Mouse (Mus musculus): ENCODE data around the gene Slc6a17.

Slc6a17 gene

DNA sequence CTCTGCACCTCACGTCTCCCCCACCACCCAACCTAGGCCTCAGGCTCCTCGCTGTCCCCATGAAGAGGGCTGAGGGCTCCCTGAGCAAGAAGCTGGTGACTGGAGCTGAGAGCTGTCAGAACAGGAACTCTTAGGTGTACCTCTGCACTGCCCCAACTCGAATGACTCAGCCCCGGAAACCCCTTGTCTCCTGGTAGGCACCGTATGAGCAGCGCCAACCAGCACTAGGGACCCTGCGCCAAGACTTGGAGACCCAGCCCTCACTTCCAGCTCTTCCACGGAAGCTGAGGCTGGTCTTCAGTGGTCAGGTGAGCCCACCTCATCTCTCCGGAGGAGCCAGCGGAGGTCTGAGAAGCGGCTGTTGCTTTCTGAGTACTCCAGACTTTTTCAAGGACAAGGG is 49.7 kb downstream of the Slc6a17 start:
- 0 out of 2 replicates have a peak, but pooled peaks have one; percentile 2 for ATAC-seq (ENCODE audit: low TSS enrichment)

DNA sequence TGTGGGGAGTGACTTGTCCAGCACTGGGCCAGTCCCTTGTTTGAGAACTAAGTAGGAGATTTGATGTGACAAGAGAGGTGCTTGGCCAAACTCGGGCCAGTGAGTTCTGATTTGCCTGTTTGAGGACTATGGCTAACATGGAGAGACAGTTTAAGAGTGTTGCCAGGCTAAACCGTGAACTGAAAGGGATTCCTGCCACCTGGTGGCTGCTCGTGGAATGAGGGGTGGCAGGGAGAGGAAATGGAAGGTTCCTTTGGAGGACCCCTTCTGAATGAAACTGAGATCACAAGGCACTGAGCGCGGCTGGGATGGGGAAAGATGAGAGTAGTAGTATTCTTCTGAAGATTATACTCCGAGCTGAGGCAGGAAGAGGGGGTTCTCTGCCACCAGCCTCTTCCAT is 51.2 kb downstream of the Slc6a17 start:
- ATAC-seq (ENCODE audit: low TSS enrichment) = peak; percentile 56

DNA sequence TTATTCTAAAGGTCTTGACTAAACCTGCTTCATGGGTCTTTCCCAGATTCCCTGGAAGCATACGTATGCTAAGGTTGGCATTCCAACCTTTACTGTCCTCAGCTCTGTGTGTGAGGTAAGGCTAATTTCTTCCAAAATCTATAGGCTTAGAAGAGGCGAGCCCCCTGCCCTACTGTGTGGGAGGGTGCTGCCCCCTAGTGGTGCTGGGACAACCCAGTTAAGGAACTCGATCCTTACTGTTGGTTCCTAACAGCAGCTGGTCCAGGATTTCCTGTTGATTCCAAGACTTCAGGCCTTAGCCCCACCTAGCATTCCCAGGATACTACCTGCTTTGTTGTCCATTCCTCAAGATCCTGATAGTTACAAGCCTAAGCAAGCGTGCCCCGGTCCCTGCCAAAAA is 55.7 kb downstream of the Slc6a17 start:
- ATAC-seq (ENCODE audit: low TSS enrichment) = peak; percentile 25; the same call in 1 of the 2 replicates

DNA sequence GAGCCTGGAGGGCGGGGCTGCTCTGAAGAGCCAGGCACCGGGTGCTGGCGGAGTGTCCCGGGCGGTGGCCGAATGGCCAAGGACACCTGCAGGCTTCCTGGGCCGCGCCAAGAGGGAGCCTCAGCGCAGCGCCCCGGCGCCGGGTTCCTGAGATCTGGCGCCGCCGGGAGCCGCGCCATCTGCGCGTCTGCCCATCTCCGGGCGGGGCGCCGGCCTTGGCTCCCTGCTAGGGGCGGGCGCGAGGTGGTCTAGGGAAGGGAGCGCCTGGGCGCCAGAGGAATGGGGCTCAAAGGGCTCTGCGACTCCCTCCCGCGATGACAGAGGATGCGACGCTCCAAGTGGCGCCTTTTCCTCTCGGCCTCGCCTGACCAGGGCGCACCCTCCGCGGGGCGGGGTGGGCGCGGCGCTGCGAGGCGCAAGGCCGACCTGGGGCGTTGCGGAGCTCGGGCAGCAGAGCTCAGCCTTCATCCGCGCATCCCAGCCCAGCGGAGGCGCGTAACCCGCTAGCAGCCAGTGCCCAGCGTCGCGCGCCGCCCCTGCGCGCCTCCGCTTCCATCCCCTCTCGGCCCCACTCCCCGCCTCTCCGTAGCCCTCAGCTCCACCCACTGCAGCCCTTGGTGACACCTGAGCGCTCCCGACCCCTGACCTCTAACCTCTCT is 57.9 kb downstream of the Slc6a17 start:
- peak; percentile 13; the same call in 1 of the 2 replicates for ATAC-seq (ENCODE audit: low TSS enrichment)

DNA sequence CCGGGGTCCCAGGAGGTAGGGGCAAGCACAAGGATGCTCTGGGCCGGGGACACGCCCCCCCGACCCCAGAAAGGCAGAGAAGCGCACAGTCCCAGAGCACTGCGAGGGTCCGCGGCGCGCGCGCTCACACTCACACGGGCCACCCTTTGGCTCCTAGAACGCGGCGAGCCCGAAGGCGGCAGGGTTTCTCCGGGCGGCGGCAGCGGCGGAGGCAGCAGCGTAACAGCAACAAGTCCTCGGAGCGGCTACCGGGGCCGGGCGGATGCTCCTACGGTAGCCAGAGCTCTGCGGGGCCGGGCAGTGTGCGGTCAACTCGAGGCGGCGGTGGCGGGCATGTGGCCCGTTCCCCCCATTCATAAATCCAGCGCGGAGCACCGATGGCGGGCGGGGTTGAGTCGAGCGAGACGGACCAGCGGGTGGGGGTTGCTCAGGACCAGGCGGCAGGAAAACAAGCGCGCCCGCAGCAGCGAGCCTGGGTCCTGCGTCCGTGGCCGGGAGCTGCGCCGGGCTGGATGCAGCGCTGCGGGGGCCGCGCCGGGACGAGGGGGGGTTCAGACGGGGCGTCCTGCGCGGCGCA is 58.5 kb downstream of the Slc6a17 start, which contains the start of gene Kcnc4:
Gene Kcnc4 (minus strand): TSS at position 357 of the 577 bp plus-strand sequence.
- ATAC-seq (ENCODE audit: low TSS enrichment) = peak; percentile 20; the same call in 1 of the 2 replicates

DNA sequence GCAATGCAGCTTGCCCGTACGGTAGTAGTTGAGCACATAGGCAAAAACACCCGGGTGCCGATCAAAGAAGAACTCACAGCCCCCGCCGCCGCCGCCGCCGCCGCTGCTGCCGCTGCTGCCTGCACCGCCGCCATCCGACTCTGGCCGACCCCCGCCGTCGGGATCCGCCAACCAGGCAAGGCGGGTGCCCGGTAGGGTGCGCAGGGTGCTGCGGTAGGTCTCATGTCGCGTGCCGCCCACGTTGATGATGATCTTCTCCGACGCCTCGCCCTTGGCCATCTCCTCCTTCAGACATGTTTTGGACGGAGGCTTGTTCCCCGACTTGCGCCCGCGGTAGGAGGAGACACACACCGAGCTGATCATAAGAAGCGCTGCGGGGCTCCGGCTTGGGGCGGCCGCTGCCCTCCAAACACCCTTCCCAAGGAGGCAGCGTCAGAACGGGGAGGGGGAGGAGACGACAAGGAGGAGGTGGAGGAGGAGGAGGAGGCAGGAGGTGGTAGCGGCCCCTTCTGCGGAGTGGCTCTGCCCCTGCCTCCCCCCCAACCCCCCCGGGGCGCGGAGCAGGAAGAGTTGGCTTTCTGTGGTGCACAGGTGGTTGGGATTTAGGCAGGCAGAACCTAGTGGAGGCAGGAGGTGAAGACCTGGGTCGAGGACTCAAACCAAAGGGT is 59.2 kb downstream of the Slc6a17 start:
- ATAC-seq (ENCODE audit: low TSS enrichment) = peak; percentile 8; the same call in 1 of the 2 replicates

DNA sequence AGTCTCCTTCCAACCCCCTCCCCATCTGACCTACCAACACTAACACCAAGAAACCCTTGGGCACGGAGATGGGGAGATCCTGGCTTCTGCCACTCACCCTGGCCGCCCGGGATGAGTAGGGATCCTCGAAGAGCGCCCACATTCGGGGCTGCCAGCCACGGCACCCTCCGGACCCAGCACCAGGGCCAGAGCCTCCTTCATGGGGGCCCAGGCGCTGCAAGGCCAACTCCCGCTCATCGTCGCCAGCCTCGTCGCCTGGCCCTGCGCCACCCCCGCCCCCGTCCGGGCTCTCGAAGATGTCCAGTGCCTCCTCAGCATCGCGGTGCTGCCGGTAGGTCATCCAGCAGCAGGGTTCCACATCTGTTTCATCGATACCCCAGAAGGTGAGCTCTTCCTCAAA is 59.7 kb downstream of the Slc6a17 start:
- no peak for ATAC-seq (ENCODE audit: low TSS enrichment)

DNA sequence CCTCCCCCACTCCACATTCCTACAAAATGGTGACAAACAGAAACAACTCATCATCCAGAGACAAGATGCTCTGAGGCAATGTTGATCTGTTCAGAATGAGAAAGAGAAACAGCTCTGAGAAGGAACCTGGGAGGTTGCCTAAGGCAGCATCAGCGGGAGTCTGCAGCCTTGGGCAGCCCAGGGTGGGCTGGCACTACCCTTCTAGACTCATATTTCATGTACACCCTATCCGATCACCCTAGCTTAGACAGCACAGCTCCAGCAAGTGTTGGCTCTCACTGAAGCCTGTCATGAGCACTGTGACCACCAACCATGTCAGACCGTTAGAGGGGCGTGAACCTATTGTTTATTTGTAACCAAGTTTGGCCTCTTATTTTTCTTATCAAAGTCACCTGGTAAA is 63.5 kb downstream of the Slc6a17 start:
- no peak for ATAC-seq (ENCODE audit: low TSS enrichment)

DNA sequence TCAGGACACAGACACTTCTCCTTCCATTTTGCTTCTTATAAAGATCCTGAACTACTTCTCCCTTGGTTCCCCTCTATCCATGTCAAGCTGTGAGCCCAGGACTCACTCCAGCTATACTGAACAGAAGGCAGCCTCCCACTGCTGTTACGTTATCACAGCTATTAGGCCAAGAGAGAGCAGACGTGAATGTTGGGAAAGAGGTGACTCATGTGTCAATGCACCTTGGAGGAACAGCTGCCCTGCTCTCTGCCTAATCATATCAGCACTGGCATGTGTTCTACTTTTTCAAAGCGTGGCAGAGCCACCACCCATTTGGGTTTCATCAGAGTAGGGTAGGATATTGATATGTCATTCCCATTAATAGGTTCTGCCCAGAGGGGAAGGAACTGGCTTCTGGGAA is 71.0 kb downstream of the Slc6a17 start:
- ATAC-seq (ENCODE audit: low TSS enrichment) = no peak

DNA sequence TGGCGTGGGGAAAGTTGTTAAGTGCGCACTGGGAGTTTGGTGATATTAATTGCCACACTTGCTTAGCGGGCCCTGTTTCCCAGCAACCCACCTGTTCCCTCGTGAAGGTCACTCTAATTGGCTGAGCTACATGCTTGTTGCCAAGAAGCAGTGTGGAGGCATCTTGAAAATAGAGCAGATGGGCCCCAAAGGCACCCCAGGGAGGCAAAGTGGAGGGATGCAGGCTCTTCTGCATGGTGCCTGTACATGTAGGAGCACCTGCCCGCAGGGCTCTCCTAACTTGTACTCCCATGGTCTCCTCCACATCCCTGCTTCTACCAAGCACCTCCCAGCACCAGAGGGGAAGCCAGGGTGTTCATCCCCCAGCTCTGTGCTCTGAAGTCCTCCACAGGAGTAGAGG is 74.0 kb downstream of the Slc6a17 start:
- no peak for ATAC-seq (ENCODE audit: low TSS enrichment)

DNA sequence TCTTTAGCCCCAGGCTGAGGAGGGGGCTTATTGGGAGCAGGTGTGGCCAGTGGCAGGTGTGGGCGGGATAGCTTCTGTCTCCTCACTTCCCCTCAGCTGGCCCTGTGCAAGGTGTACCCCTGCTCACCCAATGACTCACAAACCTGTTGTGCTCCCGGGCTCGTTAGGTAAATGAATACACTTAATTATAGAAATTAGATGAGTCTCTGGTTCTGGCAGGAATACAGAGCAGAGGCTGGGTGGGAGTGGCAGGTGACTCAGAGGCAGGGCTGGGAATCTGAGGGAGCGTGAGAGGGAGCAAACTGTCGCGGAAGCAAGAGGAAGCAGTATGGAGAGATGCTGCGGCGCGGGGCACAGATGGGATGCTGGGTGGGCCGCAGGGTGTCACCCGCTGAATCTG is 75.6 kb downstream of the Slc6a17 start:
- peak; percentile 80 for ATAC-seq (ENCODE audit: low TSS enrichment)

DNA sequence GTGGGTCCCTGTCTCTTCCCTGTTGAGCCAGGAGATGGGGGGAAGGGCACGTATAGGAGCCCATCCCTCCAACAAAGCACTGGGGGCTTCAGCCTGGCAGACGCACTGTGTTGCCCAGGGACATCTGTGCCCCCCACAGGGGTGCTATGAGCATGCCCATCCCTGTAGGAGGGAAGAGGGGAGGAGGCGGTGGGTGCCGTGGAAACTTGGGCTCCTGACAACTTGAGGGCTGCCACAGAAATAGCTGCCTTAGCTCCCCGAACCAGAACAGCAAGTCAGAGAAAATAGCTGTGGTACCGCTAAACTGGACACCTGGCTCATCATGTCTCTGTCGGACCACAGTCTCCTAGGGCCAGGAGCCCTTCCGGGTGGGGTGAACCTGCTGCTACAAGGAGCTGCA is 76.5 kb downstream of the Slc6a17 start:
- ATAC-seq (ENCODE audit: low TSS enrichment) = peak; percentile 32; the same call in 1 of the 2 replicates

DNA sequence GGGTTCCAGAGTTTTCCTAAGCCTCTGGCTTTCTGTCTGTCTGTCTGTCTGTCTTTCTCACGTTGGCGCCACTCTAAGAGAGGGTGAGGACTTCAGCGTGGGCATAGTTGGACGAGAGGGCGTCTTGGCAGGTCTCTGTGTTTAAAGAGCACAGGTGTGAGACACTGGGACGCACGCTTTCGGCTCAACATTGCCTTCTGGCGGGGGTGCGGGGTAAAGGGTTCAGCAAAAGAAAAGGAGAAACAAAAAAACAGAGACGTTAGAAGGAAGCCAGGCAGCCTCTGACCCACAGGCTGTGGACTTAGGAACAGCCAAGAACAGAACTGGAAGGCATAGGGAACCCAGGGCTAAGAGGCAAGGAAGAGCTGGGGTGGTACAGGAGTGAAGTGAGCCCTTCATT is 78.5 kb downstream of the Slc6a17 start:
- no peak for ATAC-seq (ENCODE audit: low TSS enrichment)

DNA sequence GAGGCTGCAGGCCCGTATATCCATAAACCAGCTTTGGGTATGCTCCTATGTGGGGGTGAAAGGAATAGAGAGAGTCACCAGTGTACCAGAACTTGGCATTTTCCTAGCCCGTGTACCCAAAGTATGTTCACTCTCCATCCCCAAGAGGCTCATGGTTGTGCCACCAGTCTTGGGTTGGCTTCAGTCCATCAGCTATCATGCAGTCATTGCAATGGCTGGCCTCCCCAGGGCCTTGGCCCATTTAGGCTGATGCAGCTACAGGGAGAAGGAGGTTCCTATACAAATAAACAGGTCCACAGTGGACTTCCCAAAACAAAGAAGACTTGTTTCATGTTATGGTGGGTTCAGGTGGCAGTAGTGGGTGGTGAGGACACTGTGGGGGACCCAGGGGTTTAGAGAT is 80.2 kb downstream of the Slc6a17 start:
- ATAC-seq (ENCODE audit: low TSS enrichment) = no peak

DNA sequence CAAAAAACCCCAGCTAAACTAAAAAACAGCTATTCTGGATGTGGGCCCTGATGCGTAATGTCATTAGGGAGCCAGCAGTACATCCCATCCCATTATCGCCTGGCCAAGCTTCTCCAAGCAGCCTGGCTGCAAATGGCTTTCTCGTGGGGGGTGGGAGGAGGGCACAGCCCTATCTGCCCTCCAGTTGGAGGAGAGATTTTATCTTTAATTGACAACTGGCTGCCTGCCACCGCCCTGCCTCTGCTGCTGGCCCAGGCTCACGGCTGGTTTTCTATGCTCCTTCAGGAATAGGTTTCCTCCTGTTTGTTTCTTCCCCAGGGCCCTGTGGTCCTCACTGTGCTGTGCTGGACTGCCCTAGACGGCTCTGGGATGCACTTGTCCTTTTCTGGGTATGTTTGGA is 81.4 kb downstream of the Slc6a17 start:
- ATAC-seq (ENCODE audit: low TSS enrichment) = no peak

DNA sequence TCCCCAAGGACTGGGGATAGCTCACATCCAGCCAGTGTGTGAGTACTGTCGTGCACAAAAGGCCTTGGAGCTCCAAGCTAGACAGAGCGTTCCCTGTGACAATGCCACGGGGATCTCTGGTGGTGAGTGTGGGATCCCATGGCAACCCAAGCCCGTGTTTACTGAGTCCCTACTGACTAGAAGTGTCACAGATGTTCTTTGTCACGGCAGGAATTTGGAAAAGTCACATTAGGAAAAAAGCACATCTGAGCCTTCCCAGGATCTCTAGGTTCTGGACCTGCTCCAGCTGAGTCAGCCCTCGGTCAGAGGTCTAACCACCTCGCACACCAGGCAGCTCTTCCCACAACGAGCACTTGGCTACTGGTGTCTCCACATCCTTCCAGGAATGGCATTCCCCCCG is 84.2 kb downstream of the Slc6a17 start:
- ATAC-seq (ENCODE audit: low TSS enrichment) = no peak; the same call in 1 of the 2 replicates

DNA sequence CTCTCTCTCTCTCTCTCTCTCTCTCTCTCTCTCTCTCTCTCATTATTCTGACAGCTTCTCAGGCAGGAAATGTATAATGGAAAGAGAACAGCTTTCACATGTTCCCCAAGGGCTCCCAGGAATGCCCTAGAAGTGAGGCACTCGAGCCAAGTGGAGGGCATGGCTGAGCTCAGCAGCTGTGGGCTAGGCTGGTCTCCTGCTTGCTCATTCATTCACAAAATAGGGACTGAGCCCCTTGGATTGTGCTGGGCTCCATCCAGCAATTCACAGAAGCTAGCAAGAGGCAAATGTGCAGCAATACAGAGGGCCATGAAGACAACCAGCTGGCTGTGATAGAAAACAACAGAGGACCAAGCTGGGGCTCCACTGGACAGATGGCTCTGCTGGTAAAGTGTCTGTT is 86.5 kb downstream of the Slc6a17 start:
- ATAC-seq (ENCODE audit: low TSS enrichment) = no peak

DNA sequence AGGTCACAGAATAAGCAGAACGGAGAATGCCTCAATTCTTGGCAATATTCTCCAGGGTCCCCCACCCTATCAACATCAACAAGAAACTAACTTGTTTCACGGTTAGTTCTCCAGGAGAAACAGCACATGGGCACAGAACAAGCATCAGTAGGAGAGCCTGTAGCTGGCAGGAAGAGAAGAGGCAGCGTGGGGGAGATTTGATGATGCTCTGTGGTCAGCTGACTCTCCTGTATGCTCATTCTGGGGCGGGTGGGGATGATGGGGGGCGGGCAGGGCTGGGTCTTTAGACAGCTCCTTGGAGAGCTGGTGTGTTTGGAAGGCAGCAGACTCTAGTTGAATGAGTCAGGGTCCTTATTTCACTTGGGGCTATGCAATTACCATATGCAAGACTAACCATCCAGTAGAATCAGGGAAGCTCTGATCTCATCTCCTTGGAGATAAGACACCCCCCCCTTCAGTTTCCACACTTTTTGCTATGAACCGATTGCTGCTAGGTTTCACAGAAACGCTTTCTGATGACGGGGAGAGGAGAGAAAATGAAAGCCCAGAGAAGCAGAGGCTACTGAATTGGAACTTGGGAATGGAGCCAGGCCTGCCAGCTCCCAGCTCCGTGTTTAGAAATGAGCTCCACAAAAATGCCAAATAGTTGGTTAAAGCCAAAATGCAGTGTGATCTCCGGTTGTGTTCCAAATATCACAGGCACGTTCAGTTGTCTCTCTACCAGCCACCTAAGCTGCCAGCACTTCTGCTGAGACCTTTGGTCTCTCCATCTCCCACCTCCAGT is 93.4 kb downstream of the Slc6a17 start:
- ATAC-seq (ENCODE audit: low TSS enrichment) = peak; percentile 84

DNA sequence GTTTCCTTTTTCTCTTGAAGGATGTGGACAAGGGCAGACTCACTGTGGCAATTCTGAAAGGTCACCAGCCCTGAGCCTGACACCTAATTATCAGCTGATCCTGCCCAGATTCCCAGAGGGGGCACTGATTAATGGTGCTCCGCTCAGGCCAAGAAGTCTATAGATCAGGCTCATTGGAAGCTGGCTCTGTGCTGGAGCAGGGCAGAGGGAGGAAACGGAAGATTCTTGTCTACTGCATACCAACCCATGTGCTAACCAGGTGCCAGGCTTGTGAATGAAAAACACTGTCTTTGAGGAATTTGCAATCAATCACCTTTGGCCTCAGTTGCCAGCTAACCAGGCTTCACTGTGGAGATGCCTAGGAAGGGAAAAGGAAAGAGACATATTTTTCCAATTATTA is 97.7 kb downstream of the Slc6a17 start:
- no peak for ATAC-seq (ENCODE audit: low TSS enrichment)

All from frontal cortex, adult (tissue).